Mouse (Mus musculus): ENCODE measurements around the gene Pard3b.

The Pard3b gene

GRCm38 (mm10) chr1:62244191-62244984, 605.8 kb downstream of the Pard3b start:
- no peak for DNase-seq (ENCODE audit: inconsistent ontology term)

GRCm38 (mm10) chr1:62252432-62252831, 613.8 kb downstream of the Pard3b start:
- DNase-seq (ENCODE audit: inconsistent ontology term) = no peak

GRCm38 (mm10) chr1:62254316-62254715, 615.7 kb downstream of the Pard3b start:
- DNase-seq (ENCODE audit: inconsistent ontology term) = no peak

- no peak for DNase-seq (ENCODE audit: inconsistent ontology term)
These were observed 616.3 kb downstream of the Pard3b start for GRCm38 (mm10) chr1:62254888-62255287.

GRCm38 (mm10) chr1:62276466-62276865, 637.8 kb downstream of the Pard3b start:
- DNase-seq (ENCODE audit: inconsistent ontology term) = no peak

- DNase-seq (ENCODE audit: inconsistent ontology term) = no peak
These were observed 640.0 kb downstream of the Pard3b start for GRCm38 (mm10) chr1:62278586-62278985.

- no peak for DNase-seq (ENCODE audit: inconsistent ontology term)
These were observed 642.0 kb downstream of the Pard3b start for GRCm38 (mm10) chr1:62280586-62280985.

GRCm38 (mm10) chr1:62282835-62283234, 644.2 kb downstream of the Pard3b start:
- no peak for DNase-seq (ENCODE audit: inconsistent ontology term)

GRCm38 (mm10) chr1:62283624-62284023, 645.0 kb downstream of the Pard3b start:
- no peak for DNase-seq (ENCODE audit: inconsistent ontology term)

- DNase-seq (ENCODE audit: inconsistent ontology term) = peak; percentile 59
These were observed 670.8 kb downstream of the Pard3b start for GRCm38 (mm10) chr1:62309376-62309775.

- peak; percentile 2 for DNase-seq (ENCODE audit: inconsistent ontology term)
These were observed 686.6 kb downstream of the Pard3b start for GRCm38 (mm10) chr1:62325237-62325636.

- DNase-seq (ENCODE audit: inconsistent ontology term) = no peak
These were observed 689.1 kb downstream of the Pard3b start for GRCm38 (mm10) chr1:62327743-62328142.

- DNase-seq (ENCODE audit: inconsistent ontology term) = no peak
These were observed 690.2 kb downstream of the Pard3b start for GRCm38 (mm10) chr1:62328808-62329207.

GRCm38 (mm10) chr1:62333016-62333415, 694.4 kb downstream of the Pard3b start:
- peak; percentile 9 for DNase-seq (ENCODE audit: inconsistent ontology term)

- peak; percentile 72 for DNase-seq (ENCODE audit: inconsistent ontology term)
These were observed 695.6 kb downstream of the Pard3b start for GRCm38 (mm10) chr1:62334196-62334595.

- no peak for DNase-seq (ENCODE audit: inconsistent ontology term)
These were observed 701.6 kb downstream of the Pard3b start for GRCm38 (mm10) chr1:62340261-62340660.

GRCm38 (mm10) chr1:62344286-62344685, 705.7 kb downstream of the Pard3b start:
- no peak for DNase-seq (ENCODE audit: inconsistent ontology term)

GRCm38 (mm10) chr1:62348371-62348770, 709.7 kb downstream of the Pard3b start:
- DNase-seq (ENCODE audit: inconsistent ontology term) = no peak

GRCm38 (mm10) chr1:62355496-62355895, 716.9 kb downstream of the Pard3b start:
- no peak for DNase-seq (ENCODE audit: inconsistent ontology term)

GRCm38 (mm10) chr1:62374427-62375050, 735.9 kb downstream of the Pard3b start:
- no peak for DNase-seq (ENCODE audit: inconsistent ontology term)

- no peak for DNase-seq (ENCODE audit: inconsistent ontology term)
These were observed 739.7 kb downstream of the Pard3b start for GRCm38 (mm10) chr1:62378335-62378734.

- peak; percentile 78 for DNase-seq (ENCODE audit: inconsistent ontology term)
These were observed 744.3 kb downstream of the Pard3b start for GRCm38 (mm10) chr1:62382807-62383514.

GRCm38 (mm10) chr1:62384241-62384640, 745.6 kb downstream of the Pard3b start:
- DNase-seq (ENCODE audit: inconsistent ontology term) = no peak

Data from Muller cell, postnatal 12 days (primary cell).